Mouse (Mus musculus): ENCODE measurements around the gene Nell1.

DNA sequence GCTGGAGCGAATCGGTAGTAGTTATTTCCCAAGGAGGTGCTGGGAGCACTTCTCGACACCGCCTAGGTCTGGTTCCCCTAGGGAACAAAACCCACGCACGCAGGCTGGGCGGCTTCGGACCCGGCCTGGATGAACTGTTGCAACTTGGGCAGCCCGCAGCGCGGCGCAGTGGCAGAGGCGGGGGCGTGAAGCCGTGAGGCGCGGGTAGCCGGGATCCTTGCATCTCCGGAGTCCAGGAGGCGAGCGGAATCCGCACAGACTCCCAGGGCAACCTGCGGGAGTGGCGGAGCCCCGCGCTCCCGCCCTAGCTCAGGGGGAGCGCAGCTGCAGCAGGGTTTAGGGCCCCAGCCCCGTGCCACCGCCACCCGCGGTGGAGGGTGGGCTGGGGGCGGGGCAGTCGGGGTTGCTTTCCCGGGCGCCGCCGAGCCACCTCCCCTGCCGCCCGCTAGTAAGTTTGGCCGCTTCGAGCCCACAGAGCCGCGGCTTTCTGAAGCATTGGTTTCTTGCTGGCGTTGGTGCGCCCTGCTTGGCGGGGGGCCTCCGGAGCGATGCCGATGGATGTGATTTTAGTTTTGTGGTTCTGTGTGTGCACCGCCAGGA, at the start of gene Nell1:
- TF ChIP-seq CTCF (IDR thresholded peaks at IDR 0.05; ENCODE audit: low read depth, low read length) = no peak
- TF ChIP-seq POLR2A (IDR thresholded peaks at IDR 0.05; ENCODE audit: extremely low read depth, insufficient read depth, low read length) = no peak

All from liver, adult 2 months (tissue).